Mouse (Mus musculus): ENCODE measurements around the gene Adamts17. TPM values are rescaled to one million over a fixed set of nuclear protein-coding genes. Genes with fewer than 3 reads are reported as not detected.

Gene Adamts17
- total RNA-seq, 4 experiments from 2014 or later = 3.0 to 12.0 (median 5.2) TPM

Other genes starting within 250 kb of the Adamts17 start
- gene Asb7, start 150.1 kb upstream of the Adamts17 start, total RNA-seq (2022) = 10 to 100 TPM; 16.2 to 26.1 (median 18.6) TPM
- gene Lins1, start 149.8 kb upstream of the Adamts17 start, total RNA-seq (2022) = 10 to 100 TPM; 10.3 to 11.9 (median 10.7) TPM
- under 1 TPM; 0.06 to 0.27 (median 0.21) TPM for gene Cers3, start 96.2 kb upstream of the Adamts17 start, total RNA-seq (2022)